Mouse (Mus musculus): Measurements from ENCODE around the gene Cyp4f17.

DNA sequence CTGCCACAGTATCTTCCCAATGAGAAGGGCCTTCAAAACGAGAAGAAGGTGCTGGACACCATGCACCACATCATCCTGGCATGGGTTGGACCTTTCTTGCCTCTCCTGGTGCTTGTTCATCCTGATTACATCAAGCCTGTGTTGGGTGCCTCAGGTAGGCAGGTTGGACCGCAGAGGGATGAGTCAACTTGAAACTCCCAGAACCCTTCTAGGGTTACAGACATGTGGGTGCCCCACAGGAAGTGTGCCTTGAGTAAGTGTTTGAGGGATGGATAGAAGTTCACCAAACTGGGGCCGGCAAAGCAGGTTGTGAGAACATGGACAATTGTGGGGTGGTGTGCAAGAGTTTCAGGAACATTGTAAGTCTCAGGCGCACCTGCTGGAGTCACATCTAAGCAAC lies 35.1 kb upstream of the Cyp4f17 start:
- TF ChIP-seq CTCF (IDR thresholded peaks at IDR 0.05; ENCODE audit: low read depth, low read length), result no peak
- TF ChIP-seq EP300 (IDR thresholded peaks at IDR 0.05; ENCODE audit: insufficient read depth, low read depth, low read length), result no peak
- TF ChIP-seq POLR2A (IDR thresholded peaks at IDR 0.05; ENCODE audit: insufficient read depth, low read length), result no peak

Measured in ES-Bruce4 (cell line).